Mouse (Mus musculus): ENCODE data around the gene Pih1h3b.

GRCm38 (mm10) chrX:140082535-140082934 lies 19.9 kb downstream of the Pih1h3b start:
- TF ChIP-seq EP300 (IDR thresholded peaks at IDR 0.05): no peak
- no peak for TF ChIP-seq CTCF (IDR thresholded peaks at IDR 0.05)
